Mouse (Mus musculus) bone marrow macrophage, adult 2 months (primary cell): ENCODE data around the gene Thsd4.

ENCODE experiments used
- CTCF ChIP-seq: IDR thresholded peaks from 2 replicates; pipeline ENCODE4 v1.5.1; 2012; ENCODE audit warnings: low read depth, mild to moderate bottlenecking, low read length, moderate library complexity
- POLR2A ChIP-seq: IDR thresholded peaks from 2 replicates; pipeline ENCODE4 v1.6.1; 2012; ENCODE audit warnings: mild to moderate bottlenecking, low read depth, low read length, borderline replicate concordance

- no peak for TF ChIP-seq POLR2A
- TF ChIP-seq CTCF, result no peak
These were observed 8.5 kb upstream of the Thsd4 start for GRCm38 (mm10) chr9:60530310-60530709.
